Mouse (Mus musculus) G1E (cell line): ENCODE results near the gene Tnfrsf4. TPM values are rescaled to one million over a fixed set of nuclear protein-coding genes. Genes with fewer than 3 reads are reported as not detected.

ENCODE experiments used
- ATAC-seq: 2 replicates; pipeline ENCODE4 v1.8.0; 2016; ENCODE audit warnings: mild to moderate bottlenecking; ENCODE audit not compliant: insufficient number of reproducible peaks, poor library complexity, low FRiP score, severe bottlenecking; ENCODE audit errors: extremely low read depth
- DNase-seq: peaks from one replicate; pipeline ENCODE4 v3.0.0; 2012; ENCODE audit warnings: low spot score
- H3K27me3 ChIP-seq: 2 replicates; pipeline ENCODE4 v1.6.1; 2012; ENCODE audit warnings: mild to moderate bottlenecking, low read length, inconsistent platforms; ENCODE audit not compliant: insufficient read depth
- H3K36me3 ChIP-seq: replicated peaks from 2 replicates; pipeline ENCODE3; 2012; ENCODE audit warnings: mild to moderate bottlenecking, inconsistent platforms
- H3K4me1 ChIP-seq: 2 replicates; pipeline ENCODE4 v1.6.1; 2012; ENCODE audit warnings: low read depth, low read length, inconsistent platforms, mixed read lengths; ENCODE audit not compliant: insufficient read depth
- H3K4me3 ChIP-seq: 2 replicates; pipeline ENCODE4 v1.5.1; 2012; ENCODE audit warnings: low read depth, mild to moderate bottlenecking, inconsistent platforms, low read length, moderate library complexity, mixed read lengths
- H3K9me3 ChIP-seq: replicated peaks from 2 replicates; pipeline ENCODE4 v1.6.1; 2012; ENCODE audit warnings: inconsistent platforms
- CTCF ChIP-seq: IDR thresholded peaks from 2 replicates; pipeline ENCODE4 v1.5.1; 2012; ENCODE audit warnings: low read depth, low read length, inconsistent platforms, mixed read lengths
- GATA1 ChIP-seq: IDR thresholded peaks from 2 replicates; pipeline ENCODE4 v1.6.1; 2012; ENCODE audit warnings: borderline replicate concordance, low read length, inconsistent platforms, mixed read lengths
- GATA2 ChIP-seq: IDR thresholded peaks from 2 replicates; pipeline ENCODE4 v1.6.1; 2012; ENCODE audit warnings: low read depth, low read length, inconsistent platforms, borderline replicate concordance
- POLR2AphosphoS5 ChIP-seq: IDR thresholded peaks from 2 replicates; pipeline ENCODE4 v1.6.1; 2012; ENCODE audit warnings: low read depth, low read length, inconsistent platforms; ENCODE audit not compliant: insufficient replicate concordance
- TAL1 ChIP-seq: conservative IDR thresholded peaks from 2 replicates; pipeline ENCODE4 v1.6.1; 2012; ENCODE audit warnings: low read depth, low read length, inconsistent platforms, mixed read lengths
- polyA plus RNA-seq: library from polyadenylated mRNA; stranded (reverse); fragments of >175 nt; gene quantifications from 2 replicates; pipeline ENCODE4 v1.2.3, GENCODE M21; 2012
- total RNA-seq, 2 experiments: library from RNA; stranded (forward) in 1 of 2; stranded (reverse) in 1 of 2; fragments of 200-1000 nt in 1 of 2; fragments of >200 nt in 1 of 2; fragmentation: Nextera tagmentation in 1 of 2; gene quantifications; 2 replicates each; pipeline ENCODE4 v1.2.3; 2014 to 2017

Gene Tnfrsf4
- total and polyA plus RNA-seq, 3 experiments, result 1.1 to 3.1 (median 2.3) TPM

DNA sequence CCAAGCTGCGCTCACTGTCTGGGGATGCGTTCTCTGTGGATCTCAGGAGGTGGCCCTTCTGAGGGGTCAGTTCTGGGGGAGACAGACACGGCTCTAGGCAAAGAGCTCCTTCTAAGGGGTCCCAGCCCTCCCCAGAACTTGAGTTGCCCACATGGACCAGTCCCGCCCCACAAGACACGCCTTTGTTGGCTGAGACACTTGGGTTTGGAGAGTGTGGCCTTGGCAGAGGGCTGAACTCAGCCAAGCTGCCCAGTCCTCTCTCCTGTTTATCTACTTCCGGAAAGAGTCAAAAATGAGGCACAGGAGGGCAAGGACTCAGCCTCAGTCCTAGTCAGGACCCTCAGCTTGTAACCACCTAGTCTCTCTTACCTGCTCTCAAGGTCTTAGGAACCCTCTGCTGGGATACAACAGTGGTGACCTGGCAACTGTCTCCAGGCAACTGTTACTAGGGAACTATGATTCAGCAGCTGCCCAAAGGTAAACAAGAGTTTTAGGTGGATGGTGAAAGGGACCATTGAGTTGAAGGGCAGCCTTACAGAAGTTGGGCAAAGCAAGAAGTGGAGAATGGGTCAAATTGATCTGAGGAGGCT, 36.8 kb downstream of the Tnfrsf4 start:
- no peaks in the 10 kb centered on the region for H3K36me3 ChIP-seq
- DNase-seq (no peak), ATAC-seq (no peak)
- H3K9me3 ChIP-seq, result no peaks in the 10 kb centered on the region
- peaks cover 11% of the 10 kb centered on the region; the same call in 1 of the 2 replicates for H3K27me3 ChIP-seq
- TF ChIP-seq GATA2, result no peak
- TF ChIP-seq CTCF, result no peak
- TF ChIP-seq TAL1, result no peak
- TF ChIP-seq GATA1, result no peak
- TF ChIP-seq POLR2AphosphoS5, result no peak
- H3K4me3 ChIP-seq, result no peak overlapping the region
- H3K4me1 ChIP-seq, result no peaks in the 10 kb centered on the region

DNA sequence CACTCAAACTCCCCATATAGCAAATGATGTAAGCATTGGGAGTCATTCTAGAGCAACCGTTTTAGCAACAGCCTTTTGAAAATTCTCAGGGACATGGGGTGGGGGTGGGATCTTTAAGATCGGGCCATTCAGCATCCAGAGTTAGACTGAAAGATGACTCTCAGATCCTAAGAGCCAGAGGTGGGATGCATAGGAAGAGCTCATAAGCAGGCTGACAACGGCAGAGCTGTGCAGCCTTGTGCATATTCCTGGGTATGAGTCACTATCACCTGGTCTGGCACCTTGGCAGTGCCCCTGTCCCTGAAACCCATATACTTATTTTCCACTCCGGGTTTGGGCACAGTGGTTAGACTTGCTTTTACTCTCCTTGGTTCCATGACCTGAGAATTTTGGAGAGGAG, 39.5 kb downstream of the Tnfrsf4 start:
- TF ChIP-seq POLR2AphosphoS5, result no peak
- TF ChIP-seq GATA1, result no peak
- TF ChIP-seq TAL1, result no peak
- TF ChIP-seq GATA2, result no peak
- no peak for TF ChIP-seq CTCF
- ATAC-seq (no peak), DNase-seq (no peak)
- no peaks in the 10 kb centered on the region for H3K36me3 ChIP-seq
- H3K27me3 ChIP-seq, result peaks cover 12% of the 10 kb centered on the region; the same call in 1 of the 2 replicates
- no peaks in the 10 kb centered on the region for H3K9me3 ChIP-seq
- no peak overlapping the region for H3K4me3 ChIP-seq
- no peaks in the 10 kb centered on the region for H3K4me1 ChIP-seq

DNA sequence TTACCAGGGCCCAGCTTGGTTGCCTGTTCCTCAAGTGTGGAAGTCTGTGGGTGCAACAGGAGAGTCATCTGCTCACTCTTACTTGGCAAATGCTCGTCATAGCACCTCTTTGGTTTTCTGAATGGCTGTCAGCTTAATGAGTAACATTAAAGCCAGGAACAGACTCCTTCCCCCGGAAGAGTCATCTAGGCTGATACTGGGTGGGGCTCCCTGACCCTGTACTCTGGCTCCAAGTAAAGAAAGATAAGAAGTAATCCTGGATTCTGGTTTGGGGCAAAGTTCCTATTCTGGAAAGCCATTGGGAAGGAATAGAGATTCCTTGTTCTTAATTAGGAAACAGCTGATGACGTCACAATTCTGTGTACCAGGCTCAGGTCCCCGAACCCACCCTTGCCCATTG, 40.5 kb downstream of the Tnfrsf4 start:
- no peak overlapping the region for H3K4me3 ChIP-seq
- DNase-seq (no peak), ATAC-seq (no peak; the same call in 1 of the 2 replicates)
- H3K9me3 ChIP-seq, result no peaks in the 10 kb centered on the region
- no peaks in the 10 kb centered on the region for H3K4me1 ChIP-seq
- peaks cover 14% of the 10 kb centered on the region; the same call in 1 of the 2 replicates for H3K27me3 ChIP-seq
- TF ChIP-seq GATA1 (no peak), POLR2AphosphoS5 (no peak), GATA2 (no peak), CTCF (no peak), TAL1 (no peak)
- no peaks in the 10 kb centered on the region for H3K36me3 ChIP-seq

GRCm38 (mm10) chr4:156054606-156055005, 41.0 kb downstream of the Tnfrsf4 start:
- DNase-seq (no peak), ATAC-seq (no peak)
- Histone ChIP-seq H3K27me3 (peaks cover 19% of the 10 kb centered on the region), H3K4me1 (0 out of 2 replicates have a peak, but pooled peaks cover 2% of the 10 kb centered on the region), H3K36me3 (no peaks in the 10 kb centered on the region), H3K9me3 (no peaks in the 10 kb centered on the region), H3K4me3 (no peak overlapping the region)
- no peak for TF ChIP-seq POLR2AphosphoS5

DNA sequence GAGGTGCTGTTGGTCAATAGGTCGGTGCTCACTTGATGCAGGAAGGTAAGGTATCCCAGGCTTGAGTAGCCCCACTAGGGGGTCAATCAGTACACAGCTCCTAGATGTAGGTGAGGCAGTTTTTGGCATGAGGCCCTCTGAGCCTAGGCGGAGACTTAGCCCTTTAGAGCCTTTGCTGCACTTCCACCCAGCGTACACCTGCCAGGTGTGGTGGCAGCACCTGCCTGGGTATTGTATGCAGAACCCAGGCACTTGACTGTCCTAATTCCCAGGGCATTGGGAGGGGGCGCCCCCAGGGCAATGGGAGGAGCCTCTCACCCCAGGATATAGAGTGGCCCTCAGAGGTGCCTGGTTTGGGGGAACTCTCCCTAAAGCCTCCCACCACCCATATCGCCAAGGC, 41.5 kb downstream of the Tnfrsf4 start:
- H3K4me1 ChIP-seq, result 0 out of 2 replicates have a peak, but pooled peaks cover 4% of the 10 kb centered on the region
- H3K27me3 ChIP-seq, result peaks cover 23% of the 10 kb centered on the region
- H3K4me3 ChIP-seq, result no peak overlapping the region
- no peaks in the 10 kb centered on the region for H3K9me3 ChIP-seq
- TF ChIP-seq CTCF (no peak), GATA1 (no peak), TAL1 (no peak), GATA2 (no peak), POLR2AphosphoS5 (no peak)
- H3K36me3 ChIP-seq, result no peaks in the 10 kb centered on the region
- DNase-seq (no peak), ATAC-seq (no peak)

GRCm38 (mm10) chr4:156057702-156058101, 44.1 kb downstream of the Tnfrsf4 start:
- no peaks in the 10 kb centered on the region for H3K36me3 ChIP-seq
- no peaks in the 10 kb centered on the region for H3K9me3 ChIP-seq
- no peak for ATAC-seq
- H3K27me3 ChIP-seq, result peaks cover 23% of the 10 kb centered on the region
- H3K4me3 ChIP-seq, result no peak overlapping the region
- no peak for TF ChIP-seq GATA2
- no peak for TF ChIP-seq GATA1
- no peak for TF ChIP-seq POLR2AphosphoS5
- TF ChIP-seq TAL1, result no peak
- no peak for TF ChIP-seq CTCF
- DNase-seq, result no peak
- H3K4me1 ChIP-seq, result 0 out of 2 replicates have a peak, but pooled peaks cover 4% of the 10 kb centered on the region
